Mouse (Mus musculus): ENCODE data around the gene Astn1. TPM values are rescaled to one million over a fixed set of nuclear protein-coding genes. Genes with fewer than 3 reads are reported as not detected.

Gene Astn1
- polyA plus RNA-seq, 1 experiment from 2014 or later: 9.4 TPM

DNA sequence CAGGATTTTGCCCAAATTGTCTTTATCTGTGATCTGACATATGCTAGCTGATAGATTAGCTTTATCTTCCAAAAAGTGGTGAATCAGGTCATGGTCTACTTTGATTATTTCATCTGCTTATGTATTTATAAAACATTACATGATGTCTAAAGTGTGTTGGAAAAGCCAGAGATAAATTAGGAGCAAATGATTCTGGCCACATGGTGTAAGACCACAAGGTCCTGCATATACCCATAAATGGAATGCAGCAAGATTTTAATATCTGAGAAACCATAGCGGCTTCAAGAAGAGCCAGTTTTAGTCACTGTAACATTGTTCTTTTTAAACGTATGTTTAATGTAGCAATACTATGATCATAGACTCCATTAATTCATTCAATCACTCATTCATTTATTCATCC is 23.2 kb downstream of the Astn1 start:
- DNase-seq (ENCODE audit: low spot score): no peak
- H3K27me3 ChIP-seq (ENCODE audit: low read depth, poor library complexity, severe bottlenecking): no peaks in the 10 kb centered on the region
- H3K9me3 ChIP-seq (replicated peaks): no peaks in the 10 kb centered on the region
- H3K4me3 ChIP-seq: no peak overlapping the region
- peaks cover 16% of the 10 kb centered on the region for H3K4me1 ChIP-seq
- peaks cover 12% of the 10 kb centered on the region; the same call in 1 of the 2 replicates for H3K36me3 ChIP-seq
- H3K27ac ChIP-seq (replicated peaks): no peak overlapping the region
- WGBS: 94% methylated on average over 2 of the region's 2 CpGs

DNA sequence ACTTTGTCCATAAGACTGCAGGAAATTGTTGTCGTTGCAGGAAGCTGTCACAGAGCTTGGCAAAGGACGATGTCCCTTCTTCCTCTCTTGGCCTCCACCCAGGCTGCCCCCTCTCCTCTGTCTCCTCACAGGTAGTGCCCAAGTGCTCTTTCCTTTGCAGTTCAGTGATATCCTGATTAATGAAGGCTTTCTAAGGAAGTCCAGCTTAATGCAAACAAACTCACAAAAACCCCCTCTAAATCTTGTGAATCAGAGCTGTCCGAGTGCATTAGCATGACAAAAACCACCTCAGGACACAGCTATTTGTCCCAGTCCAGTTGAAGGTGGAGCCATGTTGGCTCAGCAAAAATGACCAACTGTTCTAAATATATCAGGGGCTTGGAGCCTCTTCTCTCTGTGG is 24.7 kb downstream of the Astn1 start:
- 38% methylated on average over 3 of the region's 3 CpGs for WGBS
- peak; percentile 15 for DNase-seq (ENCODE audit: low spot score)
- H3K4me3 ChIP-seq: no peak overlapping the region
- H3K4me1 ChIP-seq: peaks cover 16% of the 10 kb centered on the region
- no peaks in the 10 kb centered on the region for H3K27me3 ChIP-seq (ENCODE audit: low read depth, poor library complexity, severe bottlenecking)
- H3K9me3 ChIP-seq (replicated peaks): no peaks in the 10 kb centered on the region
- peak overlapping the region; percentile 49; the same call in 1 of the 2 replicates for H3K27ac ChIP-seq (replicated peaks)
- peaks cover 10% of the 10 kb centered on the region; the same call in 1 of the 2 replicates for H3K36me3 ChIP-seq

DNA sequence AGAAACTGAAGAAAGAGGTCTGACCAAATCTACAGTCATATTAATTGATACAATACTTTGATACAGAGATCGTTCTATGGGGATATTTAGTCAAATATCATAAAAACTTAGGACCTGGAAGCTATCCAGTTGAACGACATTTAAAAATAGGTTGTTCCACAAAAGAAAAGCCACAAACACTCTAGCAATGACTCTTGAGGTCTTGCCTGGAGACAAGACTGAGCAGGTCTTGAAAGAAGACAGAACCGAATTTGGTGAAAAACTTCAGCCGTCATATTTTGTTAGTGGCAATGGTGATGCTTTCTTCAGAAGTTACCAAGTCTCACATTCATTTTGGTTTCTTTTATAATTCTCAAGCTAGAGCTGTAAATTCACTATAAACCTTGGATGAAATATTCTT is 26.9 kb downstream of the Astn1 start:
- Histone ChIP-seq H3K27ac (replicated peaks) (no peak overlapping the region), H3K4me1 (peaks cover 16% of the 10 kb centered on the region), H3K27me3 (ENCODE audit: low read depth, poor library complexity, severe bottlenecking) (no peaks in the 10 kb centered on the region), H3K9me3 (replicated peaks) (no peaks in the 10 kb centered on the region), H3K4me3 (no peak overlapping the region), H3K36me3 (peaks cover 7% of the 10 kb centered on the region; the same call in 1 of the 2 replicates)
- 93% methylated on average over 4 of the region's 4 CpGs for WGBS
- no peak for DNase-seq (ENCODE audit: low spot score)

- H3K36me3 ChIP-seq: peaks cover 7% of the 10 kb centered on the region; the same call in 1 of the 2 replicates
- no peak overlapping the region for H3K4me3 ChIP-seq
- H3K27me3 ChIP-seq (ENCODE audit: low read depth, poor library complexity, severe bottlenecking): no peaks in the 10 kb centered on the region
- peaks cover 16% of the 10 kb centered on the region for H3K4me1 ChIP-seq
- 82% methylated on average over 4 of the region's 4 CpGs for WGBS
- no peak for DNase-seq (ENCODE audit: low spot score)
- H3K9me3 ChIP-seq (replicated peaks): no peaks in the 10 kb centered on the region
- no peak overlapping the region for H3K27ac ChIP-seq (replicated peaks)
These were observed 28.6 kb downstream of the Astn1 start for GRCm38 (mm10) chr1:158390693-158391092.

DNA sequence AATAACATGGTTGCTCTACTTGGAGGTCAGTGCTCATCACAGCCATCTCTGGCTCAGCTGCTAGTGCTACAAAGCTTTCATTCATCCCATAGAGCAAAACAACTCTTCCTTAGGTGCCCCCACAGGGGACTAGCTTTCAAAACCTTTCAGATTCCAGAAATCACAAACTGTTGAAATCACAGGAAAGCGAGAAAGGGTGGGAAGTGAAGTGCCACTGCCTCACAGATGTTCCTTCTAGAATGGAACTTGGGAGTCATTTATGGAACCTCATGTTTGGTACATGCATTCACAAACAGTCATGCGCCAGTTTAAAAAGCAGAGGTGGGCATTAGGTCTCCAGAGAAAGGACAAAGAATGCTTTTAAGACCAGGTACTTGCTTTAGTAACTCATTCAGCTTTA is 35.0 kb downstream of the Astn1 start:
- H3K4me3 ChIP-seq: no peak overlapping the region
- no peaks in the 10 kb centered on the region for H3K36me3 ChIP-seq
- no peaks in the 10 kb centered on the region for H3K4me1 ChIP-seq
- H3K9me3 ChIP-seq (replicated peaks): no peaks in the 10 kb centered on the region
- H3K27me3 ChIP-seq (ENCODE audit: low read depth, poor library complexity, severe bottlenecking): no peaks in the 10 kb centered on the region
- DNase-seq (ENCODE audit: low spot score): no peak
- WGBS: 84% methylated on average over 2 of the region's 2 CpGs
- H3K27ac ChIP-seq (replicated peaks): no peak overlapping the region

DNA sequence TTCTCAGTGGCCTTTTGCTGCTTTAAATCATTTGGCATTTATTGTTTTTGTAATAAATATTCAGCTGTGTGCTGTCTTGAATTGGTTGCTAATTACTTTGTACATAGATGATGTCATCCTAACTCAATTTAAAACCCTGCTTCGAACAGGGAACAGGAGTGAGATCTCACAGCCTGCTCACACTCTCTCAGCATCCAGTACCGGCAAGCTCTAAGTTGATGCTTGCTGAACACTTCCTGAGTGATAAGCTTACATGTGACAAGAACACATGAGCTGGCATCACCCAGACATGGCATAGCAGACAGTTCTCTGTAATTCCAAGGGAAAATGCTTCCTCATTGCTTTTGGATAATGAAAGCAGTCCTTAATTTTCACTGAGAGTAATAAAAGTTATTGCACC is 38.8 kb downstream of the Astn1 start:
- no peaks in the 10 kb centered on the region for H3K27me3 ChIP-seq (ENCODE audit: low read depth, poor library complexity, severe bottlenecking)
- no peaks in the 10 kb centered on the region for H3K9me3 ChIP-seq (replicated peaks)
- no peak for DNase-seq (ENCODE audit: low spot score)
- no peak overlapping the region for H3K4me3 ChIP-seq
- 83% methylated on average over 2 of the region's 2 CpGs for WGBS
- H3K27ac ChIP-seq (replicated peaks): no peak overlapping the region
- H3K4me1 ChIP-seq: peaks cover 5% of the 10 kb centered on the region
- no peaks in the 10 kb centered on the region for H3K36me3 ChIP-seq

- no peak for DNase-seq (ENCODE audit: low spot score)
- Histone ChIP-seq H3K36me3 (no peaks in the 10 kb centered on the region), H3K27ac (replicated peaks) (peak overlapping the region; percentile 28; the same call in 1 of the 2 replicates), H3K4me3 (no peak overlapping the region), H3K9me3 (replicated peaks) (no peaks in the 10 kb centered on the region), H3K4me1 (peaks cover 26% of the 10 kb centered on the region), H3K27me3 (ENCODE audit: low read depth, poor library complexity, severe bottlenecking) (no peaks in the 10 kb centered on the region)
- 71% methylated on average over 10 of the region's 10 CpGs for WGBS
These were observed 44.1 kb downstream of the Astn1 start for GRCm38 (mm10) chr1:158405899-158406769.

DNA sequence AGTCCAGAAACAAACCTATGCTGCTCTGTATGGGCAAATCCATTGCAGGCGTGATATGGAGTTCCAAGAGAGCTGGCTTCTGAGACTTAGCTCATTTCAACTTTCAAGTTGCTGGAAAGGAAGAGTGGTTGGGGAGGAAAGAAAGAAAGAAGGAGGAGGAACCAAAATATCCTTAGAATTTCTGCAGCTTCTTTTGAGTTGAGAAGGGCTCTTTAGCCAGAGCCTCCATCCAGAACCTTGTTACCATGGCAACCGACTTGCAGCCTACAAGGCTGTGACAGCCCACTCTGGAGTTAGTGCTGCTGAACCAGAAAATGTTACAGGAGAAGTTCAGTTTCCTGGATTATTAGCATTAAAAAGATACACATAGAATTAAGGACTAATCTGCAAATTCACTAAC is 46.1 kb downstream of the Astn1 start:
- no peaks in the 10 kb centered on the region for H3K27me3 ChIP-seq (ENCODE audit: low read depth, poor library complexity, severe bottlenecking)
- no peak overlapping the region for H3K4me3 ChIP-seq
- DNase-seq (ENCODE audit: low spot score): peak; percentile 17
- no peak overlapping the region for H3K27ac ChIP-seq (replicated peaks)
- WGBS: 51% methylated on average over 2 of the region's 2 CpGs
- peaks cover 29% of the 10 kb centered on the region for H3K4me1 ChIP-seq
- H3K36me3 ChIP-seq: 0 out of 2 replicates have a peak, but pooled peaks cover under 1% of the 10 kb centered on the region
- H3K9me3 ChIP-seq (replicated peaks): no peaks in the 10 kb centered on the region

GRCm38 (mm10) chr1:158411146-158411545 is 49.1 kb downstream of the Astn1 start:
- H3K27me3 ChIP-seq (ENCODE audit: low read depth, poor library complexity, severe bottlenecking): no peaks in the 10 kb centered on the region
- 0 out of 2 replicates have a peak, but pooled peaks cover 3% of the 10 kb centered on the region for H3K36me3 ChIP-seq
- H3K4me1 ChIP-seq: peaks cover 22% of the 10 kb centered on the region
- H3K4me3 ChIP-seq: no peak overlapping the region
- DNase-seq (ENCODE audit: low spot score): no peak
- 72% methylated on average over 3 of the region's 3 CpGs for WGBS
- no peaks in the 10 kb centered on the region for H3K9me3 ChIP-seq (replicated peaks)
- no peak overlapping the region for H3K27ac ChIP-seq (replicated peaks)

DNA sequence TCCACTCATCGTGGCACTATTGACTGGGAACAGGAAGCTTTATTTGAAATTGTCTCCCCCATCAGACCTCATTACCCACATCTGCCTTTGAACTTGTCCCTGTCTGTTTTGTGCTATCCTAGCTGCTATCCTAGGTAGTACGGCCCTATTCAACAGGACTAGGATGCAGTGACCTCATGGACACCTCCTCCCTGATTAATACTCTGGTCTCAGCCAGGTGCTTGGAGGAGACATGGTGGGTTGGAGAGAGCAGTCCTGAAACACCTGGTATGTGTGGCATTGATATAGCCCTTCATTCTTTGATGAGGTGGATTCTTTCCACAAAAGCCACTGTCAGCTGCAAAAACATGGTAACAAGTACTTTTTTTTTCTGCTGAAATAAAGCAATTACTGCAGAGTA is 52.1 kb downstream of the Astn1 start:
- Histone ChIP-seq H3K36me3 (0 out of 2 replicates have a peak, but pooled peaks cover 3% of the 10 kb centered on the region), H3K4me1 (peaks cover 3% of the 10 kb centered on the region; the same call in 1 of the 2 replicates), H3K9me3 (replicated peaks) (no peaks in the 10 kb centered on the region), H3K27ac (replicated peaks) (no peak overlapping the region), H3K4me3 (no peak overlapping the region), H3K27me3 (ENCODE audit: low read depth, poor library complexity, severe bottlenecking) (no peaks in the 10 kb centered on the region)
- WGBS: 94% methylated on average over 2 of the region's 2 CpGs
- no peak for DNase-seq (ENCODE audit: low spot score)

DNA sequence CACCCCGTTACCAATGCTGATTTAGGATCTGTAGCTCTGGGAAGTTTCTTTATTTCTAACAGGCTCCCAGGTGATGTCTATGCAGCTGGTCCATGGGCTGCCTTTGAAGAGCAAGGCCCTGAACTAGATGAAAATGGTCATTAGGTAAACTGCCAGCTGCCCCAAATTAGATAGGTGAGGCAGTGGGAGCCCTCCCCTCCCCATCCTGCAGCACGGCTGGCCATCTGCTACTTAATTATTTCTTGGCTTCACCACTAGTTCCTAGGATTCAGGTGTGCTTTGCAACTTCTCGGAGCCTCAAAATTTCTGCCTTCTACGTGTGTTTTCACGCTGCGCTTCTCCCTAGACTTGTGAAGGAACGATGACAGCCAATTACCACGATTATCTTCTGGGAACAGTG is 59.4 kb downstream of the Astn1 start:
- no peak overlapping the region for H3K4me3 ChIP-seq
- no peaks in the 10 kb centered on the region for H3K27me3 ChIP-seq (ENCODE audit: low read depth, poor library complexity, severe bottlenecking)
- H3K9me3 ChIP-seq (replicated peaks): no peaks in the 10 kb centered on the region
- no peaks in the 10 kb centered on the region for H3K4me1 ChIP-seq
- H3K36me3 ChIP-seq: no peaks in the 10 kb centered on the region
- 95% methylated on average over 8 of the region's 8 CpGs for WGBS
- DNase-seq (ENCODE audit: low spot score): no peak
- H3K27ac ChIP-seq (replicated peaks): no peak overlapping the region

DNA sequence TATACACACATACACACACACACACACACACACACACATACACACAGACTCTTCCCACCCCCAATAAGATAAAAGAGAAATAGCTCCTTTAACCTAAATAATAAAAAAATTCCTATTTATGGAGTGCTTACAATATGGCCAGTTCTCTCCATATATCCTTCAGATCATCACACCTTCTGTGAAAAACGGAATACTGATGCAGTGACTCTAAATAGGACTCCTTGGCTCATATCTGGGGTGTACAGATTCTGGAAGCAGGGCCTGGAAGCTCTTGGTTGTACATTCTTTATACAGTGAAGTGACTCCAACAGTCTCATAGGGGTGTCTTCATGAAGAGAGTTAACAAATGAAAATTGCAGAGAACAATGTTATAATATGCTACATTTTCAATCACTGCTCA is 60.7 kb downstream of the Astn1 start:
- DNase-seq (ENCODE audit: low spot score): no peak

DNA sequence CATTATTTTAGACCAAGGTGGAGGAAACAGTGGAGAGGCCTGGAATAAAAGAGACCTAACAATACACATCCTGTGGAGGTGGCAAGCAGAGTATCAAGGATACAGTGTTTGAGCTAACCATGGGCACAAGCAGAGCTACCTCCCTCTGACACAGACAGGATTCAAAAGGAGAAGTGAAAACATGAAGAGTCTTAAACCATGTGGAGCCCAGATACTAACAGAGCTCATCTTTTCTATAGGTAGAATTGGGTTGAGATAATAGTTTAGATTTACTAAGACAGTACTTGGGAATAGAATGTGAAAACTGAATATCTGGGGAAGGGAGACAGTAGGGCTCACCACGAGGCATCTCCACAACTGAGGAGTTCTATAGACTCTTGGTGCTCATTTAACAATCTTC is 84.0 kb downstream of the Astn1 start:
- H3K36me3 ChIP-seq: no peaks in the 10 kb centered on the region
- no peaks in the 10 kb centered on the region for H3K27me3 ChIP-seq (ENCODE audit: low read depth, poor library complexity, severe bottlenecking)
- H3K9me3 ChIP-seq (replicated peaks): no peaks in the 10 kb centered on the region
- H3K4me1 ChIP-seq: peaks cover 4% of the 10 kb centered on the region; the same call in 1 of the 2 replicates
- 80% methylated on average over 1 of the region's 1 CpGs for WGBS
- no peak for DNase-seq (ENCODE audit: low spot score)
- no peak overlapping the region for H3K4me3 ChIP-seq
- no peak overlapping the region for H3K27ac ChIP-seq (replicated peaks)

More for the DNA sequence above, 60.7 kb downstream of the Astn1 start:
- H3K4me3 ChIP-seq: no peak overlapping the region
- H3K4me1 ChIP-seq: no peaks in the 10 kb centered on the region
- no peaks in the 10 kb centered on the region for H3K27me3 ChIP-seq (ENCODE audit: low read depth, poor library complexity, severe bottlenecking)
- no peaks in the 10 kb centered on the region for H3K9me3 ChIP-seq (replicated peaks)
- WGBS: 79% methylated on average over 1 of the region's 1 CpGs
- H3K36me3 ChIP-seq: no peaks in the 10 kb centered on the region
- no peak overlapping the region for H3K27ac ChIP-seq (replicated peaks)

Data from midbrain, embryonic 10.5 days (tissue).